Mouse (Mus musculus): ENCODE data around the gene Sprr2k.
A peak's percentile ranks its signal among the peaks of the same experiment; 100 is the strongest.

Sprr2k gene

GRCm38 (mm10) chr3:92432282-92432681 lies at the start of gene Sprr2k:
TSS of gene Sprr2k (plus strand) at chr3:92432582.
- DNase-seq (ENCODE audit: low read depth, low spot score): no peak

- DNase-seq (ENCODE audit: low read depth, low spot score): no peak
These were observed 47.0 kb upstream of the Sprr2k start, which contains the start of gene Sprr2h for GRCm38 (mm10) chr3:92385385-92385784. TSS of gene Sprr2h (plus strand) at chr3:92385685.

- DNase-seq (ENCODE audit: low read depth, low spot score): no peak
These were observed 38.1 kb upstream of the Sprr2k start for GRCm38 (mm10) chr3:92394301-92394700.

GRCm38 (mm10) chr3:92407691-92408090 lies 24.7 kb upstream of the Sprr2k start, which contains the start of gene Sprr2i:
TSS of gene Sprr2i (plus strand) at chr3:92407991.
- no peak for DNase-seq (ENCODE audit: low read depth, low spot score)

- no peak for DNase-seq (ENCODE audit: low read depth, low spot score)
These were observed 14.6 kb upstream of the Sprr2k start, which contains the start of gene Sprr2j-ps for GRCm38 (mm10) chr3:92417782-92418181. TSS of gene Sprr2j-ps (plus strand) at chr3:92418082.

- DNase-seq (ENCODE audit: low read depth, low spot score): no peak
These were observed 3.1 kb upstream of the Sprr2k start, which contains the start of gene Gm9774 for GRCm38 (mm10) chr3:92429323-92429722. TSS of gene Gm9774 (minus strand) at chr3:92429423.

GRCm38 (mm10) chr3:92438689-92439088 lies 6.3 kb downstream of the Sprr2k start, which contains the start of gene Sprr1b:
TSS of gene Sprr1b (minus strand) at chr3:92438789.
- DNase-seq (ENCODE audit: low read depth, low spot score): no peak

- no peak for DNase-seq (ENCODE audit: low read depth, low spot score)
These were observed 7.8 kb downstream of the Sprr2k start for GRCm38 (mm10) chr3:92440177-92440576.

GRCm38 (mm10) chr3:92455151-92455550 lies 22.8 kb downstream of the Sprr2k start:
- DNase-seq (ENCODE audit: low read depth, low spot score): no peak

- DNase-seq (ENCODE audit: low read depth, low spot score): no peak
These were observed 26.2 kb downstream of the Sprr2k start, which contains the start of gene Sprr3 for GRCm38 (mm10) chr3:92458620-92459019. TSS of gene Sprr3 (minus strand) at chr3:92458720.

- no peak for DNase-seq (ENCODE audit: low read depth, low spot score)
These were observed 34.2 kb downstream of the Sprr2k start for GRCm38 (mm10) chr3:92466576-92466975.

GRCm38 (mm10) chr3:92467424-92467823 lies 35.0 kb downstream of the Sprr2k start:
- DNase-seq (ENCODE audit: low read depth, low spot score): no peak

- no peak for DNase-seq (ENCODE audit: low read depth, low spot score)
These were observed 37.7 kb downstream of the Sprr2k start for GRCm38 (mm10) chr3:92470111-92470510.

GRCm38 (mm10) chr3:92481249-92481648 lies 48.9 kb downstream of the Sprr2k start:
- DNase-seq (ENCODE audit: low read depth, low spot score): peak; percentile 9

Data from WW6 (cell line).